Mouse (Mus musculus) cerebellum, adult 9-10 months (tissue): ENCODE data around the gene Phf23.
A peak's percentile ranks its signal among the peaks of the same experiment; 100 is the strongest.

Experiments
- DNase-seq: peaks from one replicate; pipeline ENCODE4 v3.0.0; 2022

Gene Phf23

DNA sequence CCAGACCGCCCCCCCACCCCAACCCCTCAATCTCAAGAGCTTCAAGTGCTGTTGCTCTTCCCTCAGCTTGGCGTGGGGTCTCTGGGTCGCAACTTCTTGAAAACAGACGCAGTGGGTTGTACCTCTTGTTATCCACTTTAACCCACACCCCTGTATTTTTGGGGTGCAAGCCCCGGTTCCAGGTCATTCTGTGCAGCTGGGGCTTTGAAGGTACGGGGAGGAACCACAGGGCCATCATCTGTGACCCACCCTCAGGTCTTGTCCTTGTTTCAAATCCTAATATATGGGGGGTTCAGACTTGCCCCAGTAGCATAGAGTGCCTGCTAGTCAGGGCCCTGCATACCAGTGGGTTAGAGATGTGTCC, 28.6 kb downstream of the Phf23 start:
- peak; percentile 48 for DNase-seq

GRCm38 (mm10) chr11:70026689-70027088, 31.1 kb downstream of the Phf23 start:
- peak; percentile 75 for DNase-seq

DNA sequence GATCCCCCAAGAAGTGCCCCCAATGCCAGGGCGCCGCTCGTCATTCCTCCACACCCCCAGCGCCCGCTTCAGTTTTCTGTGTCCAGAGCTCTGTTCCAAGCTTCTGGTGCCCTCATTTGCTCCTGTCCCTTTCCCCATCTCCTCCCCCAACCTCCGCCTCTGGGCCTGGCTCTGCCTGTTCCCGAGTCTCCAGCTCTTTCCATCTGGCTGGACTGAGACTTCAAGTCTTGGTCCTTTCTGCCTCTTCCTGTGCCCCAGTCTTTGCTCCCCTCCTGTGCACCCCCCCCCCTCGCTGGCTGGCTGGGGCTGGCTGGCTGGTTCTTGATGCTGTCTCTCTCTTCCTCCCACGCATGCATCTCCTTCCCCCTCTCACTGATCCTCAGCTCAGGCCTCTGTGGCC, 31.8 kb downstream of the Phf23 start:
- peak; percentile 77 for DNase-seq

- peak; percentile 61 for DNase-seq
Measured at GRCm38 (mm10) chr11:70028401-70029129, 33.0 kb downstream of the Phf23 start.

GRCm38 (mm10) chr11:70029130-70029801, 33.7 kb downstream of the Phf23 start:
- peak; percentile 76 for DNase-seq

- no peak for DNase-seq
Measured at GRCm38 (mm10) chr11:70029829-70030550, 34.4 kb downstream of the Phf23 start.

GRCm38 (mm10) chr11:70030651-70031320, 35.2 kb downstream of the Phf23 start:
- no peak for DNase-seq

DNA sequence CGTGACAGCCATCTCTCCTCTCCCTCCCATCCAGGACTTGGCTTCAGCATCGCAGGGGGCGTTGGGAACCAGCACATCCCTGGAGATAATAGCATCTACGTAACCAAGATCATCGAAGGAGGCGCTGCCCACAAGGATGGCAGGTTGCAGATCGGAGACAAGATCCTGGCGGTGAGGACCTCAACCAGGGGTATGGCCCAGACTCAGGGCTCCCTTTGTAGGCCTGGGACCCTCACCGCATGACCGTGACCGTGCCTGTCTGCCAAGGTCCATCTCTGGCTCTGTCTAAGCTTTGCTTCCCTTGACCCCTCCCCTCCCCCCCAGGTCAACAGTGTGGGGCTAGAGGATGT, 35.7 kb downstream of the Phf23 start:
- no peak for DNase-seq

GRCm38 (mm10) chr11:70038174-70038573, 42.6 kb downstream of the Phf23 start:
- DNase-seq: no peak

DNA sequence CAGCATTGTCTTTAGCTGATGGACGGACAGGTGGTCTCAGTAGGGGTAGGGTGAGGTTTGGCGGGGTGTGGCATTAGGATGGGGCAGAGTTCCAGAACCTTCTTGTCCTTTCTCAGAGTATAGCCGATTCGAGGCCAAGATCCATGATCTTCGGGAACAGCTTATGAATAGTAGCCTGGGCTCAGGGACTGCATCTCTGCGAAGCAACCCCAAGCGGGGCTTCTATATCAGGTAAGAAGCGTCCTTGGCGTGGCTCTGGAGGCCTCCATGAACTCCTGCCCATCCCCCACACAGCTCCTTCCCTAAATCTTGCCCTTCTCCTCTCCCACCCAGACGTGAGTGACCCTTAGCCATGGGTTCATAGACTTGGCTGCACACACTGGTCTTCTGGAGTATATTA, 44.1 kb downstream of the Phf23 start:
- no peak for DNase-seq

DNA sequence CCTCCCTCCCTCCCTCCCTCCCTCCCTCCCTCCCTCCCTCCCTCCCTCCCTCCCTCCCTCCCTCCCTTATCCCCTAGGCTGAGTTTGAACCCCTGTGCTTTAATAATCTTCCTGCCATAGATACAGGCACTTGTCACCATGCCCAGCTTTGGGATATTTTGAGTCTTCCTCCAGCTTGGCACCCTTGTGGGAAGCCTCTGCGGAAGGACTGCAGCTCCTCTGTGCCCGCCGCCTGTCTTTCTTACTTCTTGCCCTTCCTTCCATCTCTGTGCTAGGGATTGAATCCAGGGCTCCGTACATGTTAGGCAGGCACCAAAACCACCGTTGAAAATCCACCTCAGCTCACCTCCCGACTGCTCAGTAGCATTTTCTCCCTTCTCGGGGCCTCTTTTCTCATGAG, 44.6 kb downstream of the Phf23 start:
- no peak for DNase-seq

GRCm38 (mm10) chr11:70042309-70043085, 46.9 kb downstream of the Phf23 start:
- no peak for DNase-seq

- no peak for DNase-seq
Measured at GRCm38 (mm10) chr11:70043665-70044064, 48.1 kb downstream of the Phf23 start.

- no peak for DNase-seq
Measured at GRCm38 (mm10) chr11:70045435-70045834, 49.9 kb downstream of the Phf23 start.

- DNase-seq: peak; percentile 14
Measured at GRCm38 (mm10) chr11:70049366-70049765, 53.8 kb downstream of the Phf23 start.
